Mouse (Mus musculus): ENCODE measurements around the gene Aqp7. TPM values are rescaled to one million over a fixed set of nuclear protein-coding genes. Genes with fewer than 3 reads are reported as not detected.
A peak's percentile ranks its signal among the peaks of the same experiment; 100 is the strongest.

Gene Aqp7
- polyA plus RNA-seq, 1 experiment: 21.5 TPM

GRCm38 (mm10) chr4:41048926-41049325, 987 bp upstream of the Aqp7 start:
- Histone ChIP-seq H3K27me3 (ENCODE audit: control insufficient read depth, insufficient read depth, low read length) (no peaks in the 10 kb centered on the region), H3K36me3 (ENCODE audit: control insufficient read depth, insufficient read depth, low read length) (no peaks in the 10 kb centered on the region), H3K4me3 (ENCODE audit: low read depth, low read length) (no peak overlapping the region), H3K27ac (ENCODE audit: insufficient read depth, low read depth, low read length) (no peak overlapping the region), H3K4me1 (ENCODE audit: control insufficient read depth, insufficient read depth, insufficient read length, low read length) (peaks cover 11% of the 10 kb centered on the region; the same call in 1 of the 2 replicates)
- WGBS: 33% methylated on average over 2 of the region's 2 CpGs
- TF ChIP-seq CTCF (IDR thresholded peaks at IDR 0.05; ENCODE audit: extremely low read depth, insufficient read length, insufficient replicate concordance, low read depth, low read length) (no peak), POLR2A (IDR thresholded peaks at IDR 0.05; ENCODE audit: low read depth, low read length) (no peak)

GRCm38 (mm10) chr4:41046254-41046795, 1.6 kb downstream of the Aqp7 start:
- peaks cover 11% of the 10 kb centered on the region; the same call in 1 of the 2 replicates for H3K4me1 ChIP-seq (ENCODE audit: control insufficient read depth, insufficient read depth, insufficient read length, low read length)
- no peaks in the 10 kb centered on the region for H3K27me3 ChIP-seq (ENCODE audit: control insufficient read depth, insufficient read depth, low read length)
- no peaks in the 10 kb centered on the region for H3K36me3 ChIP-seq (ENCODE audit: control insufficient read depth, insufficient read depth, low read length)
- H3K27ac ChIP-seq (ENCODE audit: insufficient read depth, low read depth, low read length): no peak overlapping the region
- WGBS: 78% methylated on average over 13 of the region's 13 CpGs
- H3K4me3 ChIP-seq (ENCODE audit: low read depth, low read length): no peak overlapping the region
- TF ChIP-seq POLR2A (IDR thresholded peaks at IDR 0.05; ENCODE audit: low read depth, low read length) (no peak), CTCF (IDR thresholded peaks at IDR 0.05; ENCODE audit: extremely low read depth, insufficient read length, insufficient replicate concordance, low read depth, low read length) (no peak)

GRCm38 (mm10) chr4:41045288-41045687, 2.7 kb downstream of the Aqp7 start:
- 36% methylated on average over 3 of the region's 3 CpGs for WGBS
- no peaks in the 10 kb centered on the region for H3K27me3 ChIP-seq (ENCODE audit: control insufficient read depth, insufficient read depth, low read length)
- peak overlapping the region; percentile 52 for H3K4me3 ChIP-seq (ENCODE audit: low read depth, low read length)
- H3K36me3 ChIP-seq (ENCODE audit: control insufficient read depth, insufficient read depth, low read length): no peaks in the 10 kb centered on the region
- H3K4me1 ChIP-seq (ENCODE audit: control insufficient read depth, insufficient read depth, insufficient read length, low read length): peaks cover 11% of the 10 kb centered on the region; the same call in 1 of the 2 replicates
- TF ChIP-seq POLR2A (IDR thresholded peaks at IDR 0.05; ENCODE audit: low read depth, low read length) (no peak), CTCF (IDR thresholded peaks at IDR 0.05; ENCODE audit: extremely low read depth, insufficient read length, insufficient replicate concordance, low read depth, low read length) (no peak)
- peak overlapping the region; percentile 6; the same call in 1 of the 2 replicates for H3K27ac ChIP-seq (ENCODE audit: insufficient read depth, low read depth, low read length)

- H3K4me3 ChIP-seq (ENCODE audit: low read depth, low read length): peak overlapping the region; percentile 52
- no peaks in the 10 kb centered on the region for H3K27me3 ChIP-seq (ENCODE audit: control insufficient read depth, insufficient read depth, low read length)
- no peak for TF ChIP-seq POLR2A (IDR thresholded peaks at IDR 0.05; ENCODE audit: low read depth, low read length)
- TF ChIP-seq CTCF (IDR thresholded peaks at IDR 0.05; ENCODE audit: extremely low read depth, insufficient read length, insufficient replicate concordance, low read depth, low read length): peak; percentile 33; the same call in 1 of the 2 replicates
- peak overlapping the region; percentile 6; the same call in 1 of the 2 replicates for H3K27ac ChIP-seq (ENCODE audit: insufficient read depth, low read depth, low read length)
- 54% methylated on average over 5 of the region's 5 CpGs for WGBS
- peaks cover 11% of the 10 kb centered on the region; the same call in 1 of the 2 replicates for H3K4me1 ChIP-seq (ENCODE audit: control insufficient read depth, insufficient read depth, insufficient read length, low read length)
- H3K36me3 ChIP-seq (ENCODE audit: control insufficient read depth, insufficient read depth, low read length): no peaks in the 10 kb centered on the region
These were observed 4.0 kb downstream of the Aqp7 start for GRCm38 (mm10) chr4:41043961-41044360.

GRCm38 (mm10) chr4:41042880-41043279, 5.1 kb downstream of the Aqp7 start:
- Histone ChIP-seq H3K4me1 (ENCODE audit: control insufficient read depth, insufficient read depth, insufficient read length, low read length) (peaks cover 13% of the 10 kb centered on the region; the same call in 1 of the 2 replicates), H3K27me3 (ENCODE audit: control insufficient read depth, insufficient read depth, low read length) (no peaks in the 10 kb centered on the region), H3K36me3 (ENCODE audit: control insufficient read depth, insufficient read depth, low read length) (no peaks in the 10 kb centered on the region), H3K27ac (ENCODE audit: insufficient read depth, low read depth, low read length) (no peak overlapping the region), H3K4me3 (ENCODE audit: low read depth, low read length) (no peak overlapping the region)
- TF ChIP-seq POLR2A (IDR thresholded peaks at IDR 0.05; ENCODE audit: low read depth, low read length) (no peak), CTCF (IDR thresholded peaks at IDR 0.05; ENCODE audit: extremely low read depth, insufficient read length, insufficient replicate concordance, low read depth, low read length) (no peak)
- WGBS: 50% methylated on average over 12 of the region's 12 CpGs

- H3K4me3 ChIP-seq (ENCODE audit: low read depth, low read length): no peak overlapping the region
- H3K36me3 ChIP-seq (ENCODE audit: control insufficient read depth, insufficient read depth, low read length): no peaks in the 10 kb centered on the region
- H3K27me3 ChIP-seq (ENCODE audit: control insufficient read depth, insufficient read depth, low read length): no peaks in the 10 kb centered on the region
- no peak for TF ChIP-seq CTCF (IDR thresholded peaks at IDR 0.05; ENCODE audit: extremely low read depth, insufficient read length, insufficient replicate concordance, low read depth, low read length)
- no peak for TF ChIP-seq POLR2A (IDR thresholded peaks at IDR 0.05; ENCODE audit: low read depth, low read length)
- 64% methylated on average over 7 of the region's 7 CpGs for WGBS
- H3K27ac ChIP-seq (ENCODE audit: insufficient read depth, low read depth, low read length): no peak overlapping the region
- peaks cover 13% of the 10 kb centered on the region; the same call in 1 of the 2 replicates for H3K4me1 ChIP-seq (ENCODE audit: control insufficient read depth, insufficient read depth, insufficient read length, low read length)
These were observed 7.0 kb downstream of the Aqp7 start for GRCm38 (mm10) chr4:41040983-41041382.

GRCm38 (mm10) chr4:41037942-41038341, 10.0 kb downstream of the Aqp7 start:
- 32% methylated on average over 3 of the region's 3 CpGs for WGBS
- Histone ChIP-seq H3K27ac (ENCODE audit: insufficient read depth, low read depth, low read length) (peak overlapping the region; percentile 43; the same call in 1 of the 2 replicates), H3K27me3 (ENCODE audit: control insufficient read depth, insufficient read depth, low read length) (no peaks in the 10 kb centered on the region), H3K4me3 (ENCODE audit: low read depth, low read length) (no peak overlapping the region), H3K36me3 (ENCODE audit: control insufficient read depth, insufficient read depth, low read length) (no peaks in the 10 kb centered on the region), H3K4me1 (ENCODE audit: control insufficient read depth, insufficient read depth, insufficient read length, low read length) (peaks cover 2% of the 10 kb centered on the region; the same call in 1 of the 2 replicates)
- TF ChIP-seq CTCF (IDR thresholded peaks at IDR 0.05; ENCODE audit: extremely low read depth, insufficient read length, insufficient replicate concordance, low read depth, low read length) (no peak), POLR2A (IDR thresholded peaks at IDR 0.05; ENCODE audit: low read depth, low read length) (no peak)
